Mouse (Mus musculus) olfactory bulb, adult 2 months (tissue): ENCODE measurements around the gene Ric3.

Experiments
- CTCF ChIP-seq: fragments of 200-500 bp; IDR thresholded peaks from 2 replicates; pipeline ENCODE4 v1.5.1; 2012; ENCODE audit warnings: low read depth, mild to moderate bottlenecking, low read length, moderate library complexity; ENCODE audit not compliant: insufficient read depth
- POLR2A ChIP-seq: fragments of 200-500 bp; IDR thresholded peaks from 2 replicates; pipeline ENCODE4 v1.6.1; 2012; ENCODE audit warnings: mild to moderate bottlenecking, low read depth, low read length, moderate library complexity; ENCODE audit not compliant: insufficient read depth

- TF ChIP-seq CTCF (no peak), POLR2A (no peak)
These were observed 13.5 kb downstream of the Ric3 start for GRCm38 (mm10) chr7:109069641-109070040.
